Mouse (Mus musculus) liver, adult 10 weeks (tissue): Measurements from ENCODE around the gene Armc3. TPM values are rescaled to one million over a fixed set of nuclear protein-coding genes. Genes with fewer than 3 reads are reported as not detected.

ENCODE experiments used
- polyA plus RNA-seq: library from polyadenylated mRNA; stranded (reverse); fragments of 350-450 nt; fragmentation: Illumina TruSeq; extraction: RNeasy Lipid Tissue Mini Kit (QIAGEN cat#74804); gene quantifications from one replicate; pipeline ENCODE4 v1.2.3, GENCODE M21; 2014; ENCODE audit warnings: low read depth, low replicate concordance

The Armc3 gene
- not detected for polyA plus RNA-seq

DNA sequence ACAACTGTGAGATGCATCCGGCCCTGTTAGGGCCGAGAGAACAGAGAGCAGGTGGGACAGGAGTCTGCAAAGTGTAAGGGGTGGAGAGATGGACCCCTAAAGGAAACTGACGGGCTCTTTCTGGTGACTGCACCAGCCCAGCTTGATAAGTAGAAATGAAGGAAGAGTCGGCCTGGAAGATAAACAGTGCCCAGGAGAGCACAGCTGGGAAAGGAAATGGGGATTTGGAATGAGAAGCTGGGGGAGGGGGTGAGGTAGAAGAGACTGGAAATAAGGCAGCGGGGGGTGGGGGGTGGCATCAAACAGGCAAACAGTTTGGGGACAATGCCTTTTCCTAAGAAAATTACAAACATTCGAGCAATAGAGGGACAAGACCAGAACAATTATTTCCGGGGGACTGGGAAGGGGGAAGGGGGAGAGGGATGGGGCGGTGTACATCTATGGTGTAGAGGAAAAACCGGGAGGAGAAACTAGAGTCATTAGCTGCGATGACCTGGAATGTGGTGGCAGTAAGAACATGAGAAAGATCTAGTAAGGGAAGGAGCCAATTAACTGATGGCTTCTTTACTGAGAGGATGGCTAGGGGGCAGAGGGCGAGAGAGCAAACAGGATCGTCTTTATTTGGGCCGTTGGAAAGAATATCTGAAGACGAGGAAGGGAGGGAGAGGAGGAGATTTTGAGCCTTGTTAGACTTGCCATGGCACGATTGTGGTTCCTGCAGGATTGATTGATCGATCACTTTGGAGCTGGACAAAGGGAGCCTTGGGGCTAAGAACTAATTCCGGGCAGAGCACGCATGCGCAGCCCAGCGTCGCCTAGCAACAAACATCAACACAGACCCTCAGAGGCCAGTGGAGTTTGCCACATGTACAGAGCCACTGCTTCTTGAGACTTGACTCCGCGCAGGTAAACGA, at the start of gene Armc3:
Gene Armc3 (plus strand): TSS at position 851 of the 914 bp plus-strand sequence.

Other genes with a start within 250 kb of the Armc3 start
- 5.6 TPM for gene Pip4k2a, start 201.2 kb upstream of the Armc3 start, polyA plus RNA-seq
- gene 4930426L09Rik, start 201.0 kb upstream of the Armc3 start, polyA plus RNA-seq = 0.26 TPM
- 14.6 TPM for gene Msrb2, start 172.1 kb downstream of the Armc3 start, polyA plus RNA-seq
- gene Ptf1a, start 246.4 kb downstream of the Armc3 start, polyA plus RNA-seq = not detected